Mouse (Mus musculus) C2C12 (cell line): ENCODE results near the gene Zfp239. TPM values are rescaled to one million over a fixed set of nuclear protein-coding genes. Genes with fewer than 3 reads are reported as not detected.

Source experiments
- H3K27me3 ChIP-seq: one replicate; pipeline ENCODE4 v1.6.1; 2011; ENCODE audit not compliant: control insufficient read depth, insufficient read depth, insufficient read length
- H3K36me3 ChIP-seq: one replicate; pipeline ENCODE4 v1.6.1; 2011; ENCODE audit not compliant: control insufficient read depth, insufficient read depth
- H3K4me3 ChIP-seq: one replicate; pipeline ENCODE4 v1.5.1; 2011; ENCODE audit warnings: mild to moderate bottlenecking, control low read depth; ENCODE audit not compliant: poor library complexity, insufficient read depth, severe bottlenecking
- H3K79me2 ChIP-seq: one replicate; pipeline ENCODE4 v1.6.1; 2011; ENCODE audit not compliant: control insufficient read depth, insufficient read depth
- H3K79me3 ChIP-seq: one replicate; pipeline ENCODE4 v1.6.1; 2011; ENCODE audit warnings: low read depth, control low read depth
- H3ac ChIP-seq: one replicate; pipeline ENCODE3; 2011; ENCODE audit warnings: low read depth; ENCODE audit not compliant: control insufficient read depth, insufficient read length
- CEBPB ChIP-seq: IDR thresholded peaks from one replicate; pipeline ENCODE4 v1.6.1; 2011; ENCODE audit warnings: low read depth, mild to moderate bottlenecking, control low read depth, moderate library complexity
- CTCF ChIP-seq: IDR thresholded peaks from one replicate; pipeline ENCODE4 v1.5.1; 2011; ENCODE audit not compliant: control insufficient read depth, insufficient read depth, insufficient read length
- FOSL1 ChIP-seq: IDR thresholded peaks from one replicate; pipeline ENCODE4 v1.8.0; 2011; ENCODE audit warnings: mild to moderate bottlenecking, low read length; ENCODE audit not compliant: poor library complexity, insufficient read depth, severe bottlenecking
- MAX ChIP-seq: IDR thresholded peaks from one replicate; pipeline ENCODE4 v1.6.1; 2011; ENCODE audit warnings: mild to moderate bottlenecking, control low read depth
- MYOD1 ChIP-seq: IDR thresholded peaks from one replicate; pipeline ENCODE4 v1.6.1; 2011; ENCODE audit warnings: low read depth; ENCODE audit not compliant: control insufficient read depth, insufficient read length
- MYOG ChIP-seq: IDR thresholded peaks from one replicate; pipeline ENCODE4 v1.6.1; 2011; ENCODE audit not compliant: control insufficient read depth, insufficient read length; ENCODE audit errors: extremely low read depth
- USF1 ChIP-seq: IDR thresholded peaks from one replicate; pipeline ENCODE4 v1.6.1; 2011; ENCODE audit warnings: low read depth, mild to moderate bottlenecking, control low read depth, moderate library complexity
- polyA plus RNA-seq: library from polyadenylated mRNA; unstranded; fragments of >200 nt; fragmentation: generic; extraction: Trizol; gene quantifications from one replicate; pipeline ENCODE4 v1.2.1, GENCODE M21; 2012; ENCODE audit warnings: missing spikeins

Zfp239 gene
- polyA plus RNA-seq, 1 experiment, result 4.4 TPM

DNA sequence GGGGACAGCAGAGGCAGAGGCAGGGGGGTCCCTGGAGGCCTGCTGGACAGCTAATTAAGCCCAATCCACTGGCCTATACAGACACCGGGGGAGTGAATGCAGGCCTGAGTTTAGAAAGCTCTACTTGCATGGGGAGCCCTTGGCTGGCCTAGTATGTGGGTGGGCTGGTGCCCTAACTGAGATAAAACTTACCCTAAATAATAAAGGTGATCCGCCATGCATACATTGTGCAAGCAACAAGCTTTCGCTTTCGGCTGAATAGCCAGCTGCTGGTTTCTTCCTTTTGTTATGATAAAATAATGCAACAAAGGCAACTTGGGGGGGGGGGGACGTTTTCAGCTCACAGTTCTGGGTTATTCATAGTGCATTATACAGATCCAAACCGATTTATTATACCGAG is 19.3 kb downstream of the Zfp239 start:
- H3K27me3 ChIP-seq, result no peaks in the 10 kb centered on the region
- H3K36me3 ChIP-seq, result no peaks in the 10 kb centered on the region
- no peak overlapping the region for H3ac ChIP-seq
- H3K79me2 ChIP-seq, result peaks cover 11% of the 10 kb centered on the region
- no peak overlapping the region for H3K4me3 ChIP-seq
- H3K79me3 ChIP-seq, result no peaks in the 10 kb centered on the region
- TF ChIP-seq FOSL1 (no peak), MAX (no peak), MYOG (no peak), CTCF (no peak), USF1 (no peak), MYOD1 (no peak), CEBPB (no peak)

GRCm38 (mm10) chr6:117881997-117882396 is 20.1 kb downstream of the Zfp239 start:
- TF ChIP-seq MYOG (no peak), CTCF (no peak), MAX (no peak), USF1 (no peak), FOSL1 (no peak), CEBPB (no peak), MYOD1 (no peak)
- Histone ChIP-seq H3K4me3 (no peak overlapping the region), H3K36me3 (no peaks in the 10 kb centered on the region)

DNA sequence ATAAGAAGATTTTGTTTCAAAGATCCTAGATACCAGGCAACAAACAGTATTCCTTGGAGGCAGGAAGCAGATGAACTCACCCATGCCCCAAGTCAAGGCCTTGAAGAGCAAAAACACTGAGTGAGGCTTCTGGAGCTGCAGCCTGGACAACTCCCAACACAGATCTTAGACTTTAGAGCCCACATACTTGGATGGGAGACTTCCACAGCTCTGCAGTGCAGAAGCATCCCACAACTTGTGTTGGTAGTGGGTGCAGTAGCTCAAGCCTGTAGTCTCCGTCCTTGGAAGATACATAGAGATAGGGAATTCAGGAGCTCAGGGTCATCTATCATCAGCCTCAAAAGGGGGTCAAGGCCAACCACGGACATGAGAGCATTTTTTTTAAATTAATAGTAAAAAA is 24.0 kb downstream of the Zfp239 start:
- Histone ChIP-seq H3K27me3 (no peaks in the 10 kb centered on the region), H3ac (no peak overlapping the region), H3K4me3 (no peak overlapping the region), H3K79me3 (no peaks in the 10 kb centered on the region), H3K36me3 (no peaks in the 10 kb centered on the region), H3K79me2 (peaks cover 6% of the 10 kb centered on the region)
- TF ChIP-seq FOSL1 (no peak), MYOD1 (no peak), MYOG (no peak), CTCF (no peak), USF1 (no peak), MAX (no peak), CEBPB (no peak)

More at GRCm38 (mm10) chr6:117881997-117882396, 20.1 kb downstream of the Zfp239 start:
- Histone ChIP-seq H3ac (no peak overlapping the region), H3K79me3 (no peaks in the 10 kb centered on the region), H3K27me3 (no peaks in the 10 kb centered on the region), H3K79me2 (peaks cover 11% of the 10 kb centered on the region)

GRCm38 (mm10) chr6:117888032-117888431 is 26.1 kb downstream of the Zfp239 start:
- Histone ChIP-seq H3K79me2 (no peaks in the 10 kb centered on the region), H3K27me3 (no peaks in the 10 kb centered on the region), H3ac (no peak overlapping the region), H3K4me3 (no peak overlapping the region), H3K36me3 (no peaks in the 10 kb centered on the region), H3K79me3 (no peaks in the 10 kb centered on the region)
- TF ChIP-seq MYOG (no peak), USF1 (no peak), MYOD1 (no peak), MAX (no peak), CEBPB (no peak), FOSL1 (no peak), CTCF (no peak)

DNA sequence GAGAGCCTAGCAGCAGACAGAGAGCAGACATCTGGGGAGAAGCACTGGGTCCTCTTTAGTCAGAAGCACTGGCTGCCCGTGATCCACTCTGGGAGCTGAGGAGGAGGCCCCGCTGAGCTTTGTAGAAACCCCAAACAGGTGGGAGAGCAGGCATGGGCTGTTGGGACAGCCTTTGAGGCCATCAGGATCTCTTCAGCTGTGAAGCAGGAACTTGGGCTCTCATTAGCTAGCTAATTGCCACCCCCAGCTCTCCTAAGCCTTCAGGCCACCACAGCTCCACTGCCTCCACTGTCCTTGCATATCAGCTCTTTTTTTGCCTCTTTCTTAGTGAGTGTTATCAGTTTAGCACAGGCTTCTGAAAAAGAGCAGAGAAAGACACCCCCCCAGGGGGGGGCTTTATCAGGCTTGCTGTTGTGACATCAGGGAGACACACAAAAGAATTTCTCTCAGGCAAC is 26.8 kb downstream of the Zfp239 start:
- H3K79me2 ChIP-seq, result no peaks in the 10 kb centered on the region
- no peaks in the 10 kb centered on the region for H3K36me3 ChIP-seq
- H3K27me3 ChIP-seq, result no peaks in the 10 kb centered on the region
- H3ac ChIP-seq, result no peak overlapping the region
- no peak overlapping the region for H3K4me3 ChIP-seq
- TF ChIP-seq CTCF (no peak), MYOG (no peak), FOSL1 (no peak), MAX (no peak)
- H3K79me3 ChIP-seq, result no peaks in the 10 kb centered on the region

DNA sequence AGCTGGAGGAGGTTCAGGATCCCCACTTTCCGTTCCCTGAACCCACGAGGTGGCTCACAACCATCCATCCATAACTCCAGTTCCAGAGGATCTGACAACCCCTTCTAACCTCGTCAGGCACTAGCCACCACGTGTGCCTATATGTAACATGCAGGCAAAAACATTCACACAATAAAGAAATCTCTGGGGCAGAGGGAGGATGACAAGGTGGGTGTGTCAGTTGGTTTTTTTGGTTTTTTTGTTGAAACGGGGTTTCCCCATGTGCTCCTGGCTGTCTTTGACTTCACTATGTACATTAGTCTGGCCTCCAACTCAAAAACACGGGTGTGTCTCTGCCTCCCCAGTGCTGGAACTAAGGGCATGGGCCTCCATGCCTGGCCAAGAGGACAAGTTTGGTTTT is 28.4 kb downstream of the Zfp239 start:
- Histone ChIP-seq H3K36me3 (no peaks in the 10 kb centered on the region), H3K79me3 (no peaks in the 10 kb centered on the region), H3K4me3 (no peak overlapping the region), H3K79me2 (no peaks in the 10 kb centered on the region), H3K27me3 (no peaks in the 10 kb centered on the region), H3ac (no peak overlapping the region)
- no peak for TF ChIP-seq USF1
- TF ChIP-seq MYOG, result no peak
- no peak for TF ChIP-seq MYOD1
- no peak for TF ChIP-seq CEBPB
- TF ChIP-seq FOSL1, result no peak
- no peak for TF ChIP-seq CTCF
- no peak for TF ChIP-seq MAX
